Mouse (Mus musculus): ENCODE measurements around the gene Igf2bp1.
"Not testable (repeated sequence)": the region's sequence is repeated elsewhere in the genome, so short reads cannot be mapped to it uniquely, and the experiment has no call there.

The Igf2bp1 gene

DNA sequence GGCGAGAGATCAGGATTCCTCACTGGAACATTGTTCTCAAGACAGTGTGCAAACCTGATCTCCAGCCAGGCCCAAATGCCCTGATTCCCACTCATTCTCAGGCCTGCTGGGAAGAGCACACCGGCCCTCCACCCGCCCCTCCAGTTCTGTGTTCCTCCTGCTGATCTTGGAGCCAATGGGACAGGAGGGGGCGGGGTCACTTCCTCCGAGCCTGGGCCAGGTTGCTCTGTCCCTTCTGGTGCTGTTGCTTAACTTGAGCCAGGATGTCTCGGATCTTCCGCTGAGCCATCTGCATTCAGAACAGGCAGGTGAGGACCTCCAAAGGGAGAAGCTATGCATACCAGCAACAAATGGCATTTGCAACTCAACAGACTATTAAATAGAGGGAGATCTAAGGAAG is 42.4 kb downstream of the Igf2bp1 start:
- H3K4me3 ChIP-seq (replicated peaks; ENCODE audit: low read length) = peak overlapping the region; percentile 60
- H3K9me3 ChIP-seq (ENCODE audit: low read length) = no peaks in the 10 kb centered on the region
- TF ChIP-seq POU5F1 (IDR thresholded peaks at IDR 0.05; ENCODE audit: borderline replicate concordance, low read length) (no peak), NANOG (IDR thresholded peaks at IDR 0.05; ENCODE audit: borderline replicate concordance, low read length) (no peak), CTCF (conservative IDR thresholded peaks at IDR 0.05; ENCODE audit: low read length) (no peak)
- H3K27me3 ChIP-seq (ENCODE audit: insufficient read depth, low read length) = no peaks in the 10 kb centered on the region
- H3K36me3 ChIP-seq (ENCODE audit: insufficient read depth, low read length) = peaks cover 96% of the 10 kb centered on the region
- peaks cover 98% of the 10 kb centered on the region for H3K4me1 ChIP-seq (replicated peaks; ENCODE audit: low read depth, low read length)

DNA sequence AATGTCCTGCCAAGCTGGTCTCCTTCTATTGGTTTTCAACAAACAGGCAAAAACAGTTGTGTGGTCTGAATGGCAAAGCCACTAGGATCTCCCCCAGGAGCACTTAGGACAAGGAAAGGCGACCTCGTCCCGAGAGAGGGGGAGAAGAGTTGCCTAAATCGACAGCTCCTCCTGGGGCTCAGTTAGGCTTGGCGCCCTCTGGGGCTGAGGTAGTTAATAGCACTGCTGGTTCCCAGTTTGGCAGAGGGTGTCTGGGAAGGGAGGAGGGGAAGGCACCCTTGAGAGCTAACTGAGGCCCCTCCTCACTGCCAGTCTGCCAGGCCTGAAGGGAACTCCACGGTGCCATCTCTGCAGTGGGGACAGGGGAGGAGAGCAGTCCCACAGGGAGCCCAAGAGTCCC is 46.6 kb downstream of the Igf2bp1 start:
- no peaks in the 10 kb centered on the region for H3K9me3 ChIP-seq (ENCODE audit: low read length)
- TF ChIP-seq CTCF (conservative IDR thresholded peaks at IDR 0.05; ENCODE audit: low read length) = peak; percentile 34
- no peak for TF ChIP-seq POU5F1 (IDR thresholded peaks at IDR 0.05; ENCODE audit: borderline replicate concordance, low read length)
- peaks cover 82% of the 10 kb centered on the region for H3K4me1 ChIP-seq (replicated peaks; ENCODE audit: low read depth, low read length)
- 0 out of 2 replicates have a peak overlapping the region, but pooled peaks have one; percentile 10 for H3K4me3 ChIP-seq (replicated peaks; ENCODE audit: low read length)
- H3K27me3 ChIP-seq (ENCODE audit: insufficient read depth, low read length) = no peaks in the 10 kb centered on the region
- H3K36me3 ChIP-seq (ENCODE audit: insufficient read depth, low read length) = peaks cover 72% of the 10 kb centered on the region

DNA sequence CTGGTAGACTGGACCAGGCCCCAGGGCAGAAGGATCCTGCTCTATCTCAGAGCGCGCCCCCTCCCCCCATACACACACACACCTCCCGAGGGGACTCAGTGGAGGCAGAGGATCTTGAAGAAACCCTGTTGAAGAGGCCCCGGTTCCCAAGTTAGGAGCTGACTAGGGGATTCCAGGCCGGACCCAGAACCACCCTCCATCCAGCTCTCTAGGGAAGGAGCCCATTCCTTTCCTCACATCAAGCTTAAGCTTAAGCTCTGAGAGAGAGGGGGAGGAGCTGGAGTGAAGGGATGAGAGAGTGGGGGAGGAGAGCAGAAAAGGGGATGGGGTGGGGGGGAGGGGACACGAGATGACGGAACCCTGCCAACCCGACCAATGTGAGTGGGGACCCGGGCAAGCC is 47.5 kb downstream of the Igf2bp1 start:
- Histone ChIP-seq H3K4me3 (replicated peaks; ENCODE audit: low read length) (peak overlapping the region; percentile 52; the same call in 1 of the 2 replicates), H3K36me3 (ENCODE audit: insufficient read depth, low read length) (peaks cover 64% of the 10 kb centered on the region)
- TF ChIP-seq NANOG (IDR thresholded peaks at IDR 0.05; ENCODE audit: borderline replicate concordance, low read length) (no peak), CTCF (conservative IDR thresholded peaks at IDR 0.05; ENCODE audit: low read length) (no peak), POU5F1 (IDR thresholded peaks at IDR 0.05; ENCODE audit: borderline replicate concordance, low read length) (no peak)

DNA sequence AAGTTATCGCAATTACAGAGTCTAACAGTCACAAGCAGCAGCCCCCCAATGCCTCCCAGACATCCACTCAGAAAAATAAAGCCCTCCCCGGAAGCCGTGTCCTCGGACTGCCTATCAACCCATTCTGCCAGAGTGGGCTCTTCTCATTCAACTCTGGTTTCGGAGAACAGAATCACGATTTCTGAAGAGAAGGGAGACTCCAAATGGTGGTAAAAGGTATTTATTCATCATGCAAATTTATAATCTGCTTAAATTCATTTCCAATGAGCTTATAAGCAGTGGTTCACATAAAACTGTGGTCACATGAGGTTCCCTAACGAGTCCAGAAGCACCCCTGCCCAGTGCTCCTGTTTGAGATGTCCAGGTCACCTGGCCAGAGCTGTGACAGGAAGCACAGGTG is 48.3 kb downstream of the Igf2bp1 start:
- H3K4me3 ChIP-seq (replicated peaks; ENCODE audit: low read length) = peak overlapping the region; percentile 52
- peaks cover 56% of the 10 kb centered on the region for H3K36me3 ChIP-seq (ENCODE audit: insufficient read depth, low read length)
- peaks cover 66% of the 10 kb centered on the region for H3K4me1 ChIP-seq (replicated peaks; ENCODE audit: low read depth, low read length)
- TF ChIP-seq CTCF (conservative IDR thresholded peaks at IDR 0.05; ENCODE audit: low read length) (no peak), NANOG (IDR thresholded peaks at IDR 0.05; ENCODE audit: borderline replicate concordance, low read length) (no peak), POU5F1 (IDR thresholded peaks at IDR 0.05; ENCODE audit: borderline replicate concordance, low read length) (no peak)
- no peaks in the 10 kb centered on the region for H3K9me3 ChIP-seq (ENCODE audit: low read length)
- H3K27me3 ChIP-seq (ENCODE audit: insufficient read depth, low read length) = no peaks in the 10 kb centered on the region

More for the DNA sequence above, 47.5 kb downstream of the Igf2bp1 start:
- H3K4me1 ChIP-seq (replicated peaks; ENCODE audit: low read depth, low read length) = peaks cover 74% of the 10 kb centered on the region
- no peaks in the 10 kb centered on the region for H3K27me3 ChIP-seq (ENCODE audit: insufficient read depth, low read length)
- H3K9me3 ChIP-seq (ENCODE audit: low read length) = no peaks in the 10 kb centered on the region

DNA sequence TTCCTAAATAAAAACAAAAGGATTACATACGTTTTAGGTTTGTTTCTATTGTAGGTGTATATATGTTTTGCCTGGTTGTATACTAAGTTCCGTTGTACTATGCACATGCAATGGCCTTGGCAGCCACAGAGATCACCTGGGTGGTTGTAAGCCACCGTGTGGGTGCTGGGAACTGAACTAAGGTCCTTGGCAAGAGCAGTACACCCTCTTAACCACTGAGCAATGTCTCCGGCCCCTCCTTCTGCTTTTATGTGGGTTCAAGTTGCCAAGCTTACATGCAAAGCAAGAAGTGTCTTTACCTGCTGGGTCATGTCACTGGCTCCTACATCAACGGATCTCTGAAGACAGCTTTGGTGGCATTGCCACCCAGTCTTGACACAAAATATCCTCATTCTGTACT is 52.4 kb downstream of the Igf2bp1 start:
- TF ChIP-seq NANOG (IDR thresholded peaks at IDR 0.05; ENCODE audit: borderline replicate concordance, low read length) (no peak), CTCF (conservative IDR thresholded peaks at IDR 0.05; ENCODE audit: low read length) (no peak), POU5F1 (IDR thresholded peaks at IDR 0.05; ENCODE audit: borderline replicate concordance, low read length) (no peak)
- peaks cover 17% of the 10 kb centered on the region for H3K36me3 ChIP-seq (ENCODE audit: insufficient read depth, low read length)

DNA sequence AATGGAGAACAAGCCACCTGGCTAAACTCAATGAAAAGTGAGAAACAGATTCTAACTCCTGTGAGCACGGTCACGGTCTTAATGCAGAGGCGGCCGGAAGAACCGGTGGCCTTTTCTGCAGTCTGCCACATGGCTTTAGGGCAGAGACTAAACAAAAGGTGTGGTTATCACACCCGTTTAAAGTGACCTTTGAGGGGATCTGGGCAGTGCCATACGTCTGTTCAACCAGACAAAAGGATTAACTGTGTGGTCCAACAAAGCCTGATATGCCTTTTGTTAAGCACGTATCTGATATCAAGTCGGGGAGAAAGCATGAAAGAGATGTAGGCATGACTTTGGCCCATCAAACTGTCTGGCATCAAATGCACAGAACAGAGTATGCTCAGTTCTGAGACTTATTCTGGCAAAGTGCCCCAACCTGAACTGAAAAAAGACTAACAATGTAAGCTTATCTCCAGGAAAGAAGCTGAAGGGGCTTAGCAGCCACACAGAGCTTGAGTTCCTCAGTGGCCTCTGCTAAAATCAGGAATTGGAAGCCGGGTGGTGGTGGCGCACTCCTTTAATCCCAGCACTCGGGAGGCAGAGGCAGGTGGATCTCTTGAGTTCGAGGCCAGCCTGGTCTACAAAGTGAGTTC is 59.8 kb downstream of the Igf2bp1 start:
- H3K4me1 ChIP-seq (replicated peaks; ENCODE audit: low read depth, low read length) = peaks cover 14% of the 10 kb centered on the region
- TF ChIP-seq POU5F1 (IDR thresholded peaks at IDR 0.05; ENCODE audit: borderline replicate concordance, low read length) (no peak), CTCF (conservative IDR thresholded peaks at IDR 0.05; ENCODE audit: low read length) (no peak), NANOG (IDR thresholded peaks at IDR 0.05; ENCODE audit: borderline replicate concordance, low read length) (no peak)
- no peak overlapping the region for H3K4me3 ChIP-seq (replicated peaks; ENCODE audit: low read length)
- H3K27me3 ChIP-seq (ENCODE audit: insufficient read depth, low read length) = no peaks in the 10 kb centered on the region
- no peaks in the 10 kb centered on the region for H3K9me3 ChIP-seq (ENCODE audit: low read length)
- H3K36me3 ChIP-seq (ENCODE audit: insufficient read depth, low read length) = no peaks in the 10 kb centered on the region

More for the DNA sequence above, 52.4 kb downstream of the Igf2bp1 start:
- Histone ChIP-seq H3K9me3 (ENCODE audit: low read length) (no peaks in the 10 kb centered on the region), H3K4me3 (replicated peaks; ENCODE audit: low read length) (no peak overlapping the region), H3K4me1 (replicated peaks; ENCODE audit: low read depth, low read length) (peaks cover 25% of the 10 kb centered on the region), H3K27me3 (ENCODE audit: insufficient read depth, low read length) (no peaks in the 10 kb centered on the region)

DNA sequence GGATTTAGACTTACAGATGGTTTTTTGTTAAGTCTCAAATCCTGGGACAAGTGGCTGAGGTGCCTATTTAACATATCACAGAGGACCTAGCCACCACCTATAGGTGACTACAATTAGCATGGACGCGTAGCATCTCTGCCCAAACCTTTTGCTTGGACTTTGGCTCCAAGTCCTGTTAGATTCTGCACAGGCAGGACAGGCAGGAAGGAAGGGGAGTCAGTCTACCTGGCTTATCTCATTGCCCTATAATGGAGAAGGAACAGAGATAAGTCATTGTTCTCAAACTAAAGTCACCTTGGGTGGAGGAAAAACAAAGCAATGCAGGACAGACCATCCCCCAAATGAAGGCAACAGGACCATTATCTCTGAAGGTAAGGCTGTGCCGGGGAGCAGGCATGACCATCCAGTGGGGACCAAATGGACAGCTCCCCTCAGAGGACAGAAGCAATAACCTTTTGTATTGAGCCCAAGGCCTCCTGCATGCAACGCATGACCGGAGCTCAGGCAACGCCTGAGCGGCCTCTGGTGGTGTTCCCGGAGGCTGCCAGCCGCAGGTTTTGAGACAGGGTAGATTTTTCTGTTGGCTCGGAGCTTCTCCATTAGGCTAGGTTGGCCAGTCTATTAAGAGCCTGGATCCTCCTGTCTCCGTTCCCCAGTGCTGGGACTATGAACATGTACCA is 65.8 kb downstream of the Igf2bp1 start:
- TF ChIP-seq CTCF (conservative IDR thresholded peaks at IDR 0.05; ENCODE audit: low read length) = peak; percentile 41
- TF ChIP-seq NANOG (IDR thresholded peaks at IDR 0.05; ENCODE audit: borderline replicate concordance, low read length) = no peak
- TF ChIP-seq POU5F1 (IDR thresholded peaks at IDR 0.05; ENCODE audit: borderline replicate concordance, low read length) = no peak
- no peaks in the 10 kb centered on the region for H3K27me3 ChIP-seq (ENCODE audit: insufficient read depth, low read length)

DNA sequence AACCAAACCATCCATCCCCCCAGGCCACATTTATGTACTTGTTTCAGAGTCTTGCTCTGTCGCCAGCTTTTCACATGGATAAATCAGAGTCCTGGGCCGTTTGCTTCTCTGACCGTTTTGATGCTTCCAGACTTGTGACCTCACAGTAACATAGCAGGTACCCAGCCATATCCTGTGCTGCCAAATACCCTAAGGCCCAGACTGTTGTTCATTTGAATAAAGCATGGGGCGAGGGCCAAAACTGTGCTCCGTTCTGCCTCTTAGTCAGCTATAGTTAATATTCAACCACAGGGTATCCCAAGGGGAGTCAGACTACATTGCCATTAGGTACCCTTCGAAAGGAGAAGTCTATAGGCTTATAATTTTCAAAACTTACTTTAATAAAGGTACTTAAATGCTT is 69.3 kb downstream of the Igf2bp1 start:
- Histone ChIP-seq H3K4me1 (replicated peaks; ENCODE audit: low read depth, low read length) (peaks cover 28% of the 10 kb centered on the region), H3K27me3 (ENCODE audit: insufficient read depth, low read length) (no peaks in the 10 kb centered on the region), H3K4me3 (replicated peaks; ENCODE audit: low read length) (no peak overlapping the region), H3K9me3 (ENCODE audit: low read length) (no peaks in the 10 kb centered on the region), H3K36me3 (ENCODE audit: insufficient read depth, low read length) (no peaks in the 10 kb centered on the region)
- no peak for TF ChIP-seq POU5F1 (IDR thresholded peaks at IDR 0.05; ENCODE audit: borderline replicate concordance, low read length)
- TF ChIP-seq NANOG (IDR thresholded peaks at IDR 0.05; ENCODE audit: borderline replicate concordance, low read length) = no peak
- TF ChIP-seq CTCF (conservative IDR thresholded peaks at IDR 0.05; ENCODE audit: low read length) = no peak

More for the DNA sequence above, 65.8 kb downstream of the Igf2bp1 start:
- Histone ChIP-seq H3K4me1 (replicated peaks; ENCODE audit: low read depth, low read length) (peaks cover 27% of the 10 kb centered on the region), H3K36me3 (ENCODE audit: insufficient read depth, low read length) (no peaks in the 10 kb centered on the region), H3K9me3 (ENCODE audit: low read length) (no peaks in the 10 kb centered on the region), H3K4me3 (replicated peaks; ENCODE audit: low read length) (no peak overlapping the region)

DNA sequence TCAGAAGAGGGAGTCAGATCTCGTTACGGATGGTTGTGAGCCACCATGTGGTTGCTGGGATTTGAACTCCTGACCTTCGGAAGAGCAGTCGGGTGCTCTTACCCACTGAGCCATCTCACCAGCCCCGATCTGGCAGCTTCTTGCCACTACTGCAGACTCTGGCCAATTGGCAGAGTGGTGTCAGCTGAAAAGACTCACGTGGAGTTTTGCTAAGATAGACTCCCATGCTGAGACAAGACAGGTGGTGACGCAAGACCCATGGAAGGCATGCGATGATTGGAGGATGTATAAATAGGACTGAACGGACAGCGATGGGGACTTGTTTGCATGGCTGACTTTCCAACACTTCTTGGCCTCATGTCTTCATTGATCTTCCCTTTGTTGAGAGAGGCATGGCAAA is 73.6 kb downstream of the Igf2bp1 start:
- H3K4me1 ChIP-seq (replicated peaks; ENCODE audit: low read depth, low read length) = peaks cover 33% of the 10 kb centered on the region
- H3K27me3 ChIP-seq (ENCODE audit: insufficient read depth, low read length); H3K4me3 ChIP-seq (replicated peaks; ENCODE audit: low read length); H3K36me3 ChIP-seq (ENCODE audit: insufficient read depth, low read length); H3K9me3 ChIP-seq (ENCODE audit: low read length): not testable (repeated sequence)

Measured in E14TG2a.4 (cell line).